Mouse (Mus musculus): Measurements from ENCODE around the gene Mark4.

The Mark4 gene

DNA sequence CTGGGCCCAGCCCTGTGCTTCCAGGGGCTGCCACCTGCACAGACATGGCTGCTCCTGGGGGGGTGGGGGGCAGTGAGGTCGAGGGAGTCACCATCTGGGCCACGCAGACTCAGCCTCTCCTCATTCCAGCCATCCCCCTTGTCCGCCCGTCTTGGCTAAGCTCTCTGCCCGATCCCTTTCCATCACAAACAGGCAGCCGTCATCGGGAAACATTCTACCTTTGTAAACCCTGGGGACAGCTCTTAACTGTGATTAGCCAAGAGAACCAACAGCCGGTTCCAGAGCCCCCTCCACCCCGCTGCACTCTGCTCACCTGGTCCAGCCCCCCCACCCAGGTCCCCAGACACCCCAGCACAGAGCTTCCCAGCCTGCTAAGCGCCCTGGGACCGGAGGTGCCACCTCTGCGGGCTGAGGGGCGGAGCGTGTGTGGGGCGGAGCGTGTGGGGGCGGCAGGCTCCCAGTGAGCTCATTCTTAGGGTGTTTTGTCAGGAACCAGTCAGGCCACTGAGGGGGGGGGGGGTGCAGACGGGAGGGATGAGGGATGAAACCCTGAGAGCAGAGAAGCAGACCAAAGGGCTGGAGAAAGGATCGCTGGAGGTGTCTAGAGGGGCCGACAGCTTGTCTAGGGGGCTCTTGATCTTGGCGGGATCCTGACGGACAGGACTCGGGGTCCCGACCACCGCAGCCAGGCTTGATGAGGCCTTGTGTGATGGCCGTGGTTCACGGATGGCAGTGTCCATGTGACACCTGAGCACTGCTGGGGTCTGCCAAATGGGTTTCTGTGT is 58.9 kb downstream of the Mark4 start:
- peak; percentile 86 for DNase-seq (ENCODE audit: low read depth, low spot score)

DNA sequence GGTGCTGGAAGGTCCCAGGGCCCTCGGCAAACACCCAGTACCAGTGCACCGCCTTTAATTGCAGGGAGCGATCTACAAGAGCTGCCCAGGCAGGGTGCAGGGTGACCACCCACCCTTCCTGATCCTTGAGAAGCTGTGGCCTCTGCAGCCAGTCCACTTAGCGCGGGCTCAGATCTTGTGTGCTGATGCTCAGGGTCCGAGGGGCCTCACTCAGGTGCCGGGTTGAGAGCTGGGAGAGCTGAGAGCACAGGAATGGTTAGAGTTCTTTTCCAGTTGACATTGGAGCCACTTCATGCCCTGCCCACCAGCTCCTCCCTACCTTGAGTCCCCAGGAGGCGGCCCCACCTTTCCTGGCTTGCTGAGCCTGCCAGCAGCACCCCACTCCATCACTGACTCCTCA is 64.1 kb downstream of the Mark4 start:
- no peak for DNase-seq (ENCODE audit: low read depth, low spot score)

DNA sequence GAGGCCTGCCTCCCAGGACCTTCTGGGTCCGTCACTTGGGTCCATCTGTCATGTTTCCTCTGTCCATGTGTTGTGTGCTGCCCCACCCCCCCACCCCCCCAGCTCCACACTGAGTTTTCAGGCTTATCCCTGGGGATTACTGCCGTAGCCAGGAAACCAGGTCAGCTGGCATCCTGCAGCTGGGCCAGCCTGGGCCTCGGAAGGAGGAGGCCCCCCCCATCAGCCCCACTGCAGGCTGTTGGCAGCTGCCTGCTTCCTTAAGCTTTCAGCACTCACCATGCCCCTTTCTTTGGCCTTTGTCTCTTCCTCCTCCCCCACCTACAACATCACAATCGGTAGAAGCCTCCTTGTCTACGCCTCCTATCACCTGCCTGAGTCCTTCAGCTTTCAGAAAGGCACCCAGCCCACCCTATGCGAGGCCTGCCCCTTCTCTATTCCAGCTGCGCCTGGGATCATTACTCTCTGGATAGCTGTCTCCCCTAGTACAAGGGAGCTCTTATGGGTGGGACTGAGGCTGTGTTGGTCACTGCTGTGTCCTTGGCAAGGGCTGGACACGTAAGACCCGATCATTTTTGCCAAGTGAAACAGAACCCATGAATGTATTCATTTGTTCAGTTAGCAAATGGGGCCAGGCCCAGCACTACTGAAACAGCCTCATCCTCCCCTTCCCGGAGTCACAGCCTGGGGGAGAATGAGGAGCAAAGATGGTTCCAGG is 69.8 kb downstream of the Mark4 start:
- no peak for DNase-seq (ENCODE audit: low read depth, low spot score)

DNA sequence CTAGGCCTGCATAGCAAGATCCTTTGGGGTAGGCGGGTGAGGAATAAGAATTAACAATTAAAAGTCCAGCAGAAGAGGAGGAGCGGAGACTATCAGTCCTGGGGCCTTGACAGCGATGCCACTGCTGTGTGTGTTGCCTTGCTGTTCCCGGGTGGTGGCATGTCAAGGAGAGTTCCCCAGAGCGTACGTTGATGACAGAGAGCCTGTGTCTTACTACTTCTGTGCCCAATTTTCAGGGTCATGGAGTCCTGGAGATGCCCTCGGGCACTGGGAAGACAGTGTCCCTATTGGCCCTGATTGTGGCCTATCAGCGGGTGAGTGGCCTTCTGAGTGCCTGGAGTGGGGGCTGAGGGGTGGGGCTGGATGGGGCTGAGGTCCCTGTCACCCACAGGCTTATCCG is 74.9 kb downstream of the Mark4 start:
- no peak for DNase-seq (ENCODE audit: low read depth, low spot score)

DNA sequence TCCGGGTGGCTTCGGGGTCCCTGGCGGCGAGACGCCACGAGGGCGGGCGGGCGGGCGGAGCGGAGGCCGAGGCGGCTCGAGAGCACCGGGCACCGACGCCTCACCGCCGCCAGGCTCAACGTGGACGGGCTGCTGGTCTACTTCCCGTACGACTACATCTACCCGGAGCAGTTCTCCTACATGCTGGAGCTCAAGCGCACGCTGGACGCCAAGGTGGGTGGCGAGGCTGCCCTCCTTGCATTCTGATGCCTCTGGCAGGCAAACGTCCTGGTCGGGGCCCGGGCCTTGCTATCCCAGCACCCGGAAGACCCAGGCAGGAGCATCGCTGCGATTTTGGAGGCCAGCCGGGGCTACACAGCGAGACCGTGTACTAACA is 76.5 kb downstream of the Mark4 start:
- no peak for DNase-seq (ENCODE audit: low read depth, low spot score)

DNA sequence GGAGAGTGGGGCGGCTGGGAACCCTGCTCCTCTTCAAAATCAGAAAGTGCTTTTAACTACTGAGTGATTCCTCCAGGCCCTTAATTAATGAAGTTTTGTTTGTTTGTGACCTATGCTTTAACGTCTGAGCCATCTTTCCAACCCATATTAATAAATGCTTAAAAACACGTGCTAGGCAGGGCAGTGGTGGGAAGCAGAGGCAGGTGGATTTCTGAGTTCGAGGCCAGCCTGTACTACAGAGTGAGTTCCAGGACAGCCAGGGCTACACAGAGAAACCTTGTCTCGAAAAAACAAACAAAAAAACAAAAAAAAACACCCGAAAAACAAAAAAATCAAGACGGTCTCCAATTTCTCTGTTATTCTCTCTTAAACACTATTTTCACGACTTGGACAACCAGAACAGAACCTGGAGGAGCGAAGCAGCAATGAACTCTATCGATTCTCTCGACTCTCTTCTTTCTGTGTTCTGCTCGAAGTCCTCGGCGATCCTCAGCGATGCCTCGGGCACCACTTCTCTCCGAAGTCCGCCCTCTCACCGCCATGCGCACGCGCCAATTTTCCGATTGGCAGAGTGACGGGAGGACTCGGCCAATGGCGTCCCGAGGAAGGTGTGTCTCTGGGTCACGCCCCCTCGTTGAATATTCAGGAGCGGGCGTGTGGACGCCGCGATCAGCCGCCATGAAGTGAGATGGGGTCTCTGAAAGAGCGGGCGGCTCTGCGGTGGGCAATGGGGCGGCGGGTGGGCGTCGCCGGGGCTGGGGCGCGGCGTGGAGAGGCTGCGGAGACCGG is 77.0 kb downstream of the Mark4 start, which contains the start of gene Ercc2:
Gene Ercc2 (plus strand): TSS at position 634 of the 789 bp plus-strand sequence.
- peak; percentile 100 for DNase-seq (ENCODE audit: low read depth, low spot score)

DNA sequence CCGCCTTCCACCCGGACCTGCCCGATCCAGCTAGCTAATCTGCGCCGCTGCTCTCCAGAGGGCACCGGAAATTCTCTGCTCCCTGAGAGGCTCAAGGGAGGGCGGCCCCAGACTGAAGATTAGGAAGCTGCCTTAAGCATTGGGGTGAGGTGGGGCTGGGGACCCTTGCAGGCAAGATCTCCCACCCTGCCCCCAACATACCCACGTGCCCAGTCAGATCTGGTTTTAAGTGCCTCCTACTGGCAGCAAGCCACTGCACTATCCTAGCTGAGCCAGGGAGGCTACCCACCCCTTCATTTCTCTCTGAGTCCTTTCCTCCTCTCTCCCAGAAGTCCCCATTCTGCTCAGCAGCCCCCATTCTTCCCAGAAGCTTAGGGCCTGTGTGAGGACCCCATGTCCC is 80.6 kb downstream of the Mark4 start:
- DNase-seq (ENCODE audit: low read depth, low spot score), result no peak

DNA sequence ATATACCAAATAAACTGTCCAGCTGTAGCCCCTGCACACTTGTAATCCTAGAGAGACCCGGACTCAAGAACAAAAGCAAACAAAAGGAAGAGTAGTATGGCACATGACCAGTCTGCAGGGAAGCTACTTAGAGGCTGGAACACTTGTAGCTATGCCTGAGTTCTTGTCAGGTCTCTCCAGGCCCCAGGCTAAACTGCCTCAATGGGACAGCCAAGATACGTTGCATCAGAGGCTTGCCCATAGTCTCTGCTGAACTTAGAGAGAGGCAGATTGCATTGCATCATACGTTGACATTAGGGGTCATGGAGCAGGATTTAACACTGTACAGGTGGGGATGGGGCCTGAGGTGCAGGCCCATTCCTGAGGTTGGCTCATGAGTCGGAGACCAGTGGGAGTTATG is 82.6 kb downstream of the Mark4 start:
- DNase-seq (ENCODE audit: low read depth, low spot score), result no peak

DNA sequence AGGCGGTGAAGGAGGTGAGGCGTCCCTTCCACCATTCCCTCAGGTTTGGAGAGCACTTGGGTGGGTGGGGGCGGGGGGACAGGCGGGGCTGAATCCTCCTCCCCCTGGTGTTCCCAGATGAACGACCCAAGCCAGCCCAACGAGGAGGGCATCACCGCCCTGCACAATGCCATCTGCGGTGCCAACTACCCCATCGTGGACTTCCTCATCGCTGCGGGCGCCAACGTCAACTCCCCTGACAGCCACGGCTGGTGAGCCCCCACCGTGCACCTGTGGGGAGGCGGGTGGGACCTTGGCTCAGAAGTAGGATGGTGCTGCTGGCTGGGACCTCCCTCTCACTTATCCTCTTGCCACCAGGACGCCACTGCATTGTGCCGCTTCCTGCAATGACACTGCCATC is 83.3 kb downstream of the Mark4 start:
- no peak for DNase-seq (ENCODE audit: low read depth, low spot score)

Data from CD4-positive, CD25-positive, alpha-beta regulatory T cell, adult 2 months (primary cell).